Mouse (Mus musculus): ENCODE measurements around the gene Syne1.

- TF ChIP-seq CTCF (IDR thresholded peaks at IDR 0.05), result no peak
- TF ChIP-seq POLR2A (IDR thresholded peaks at IDR 0.05; ENCODE audit: insufficient read depth, low read depth, low read length), result no peak
Measured at GRCm38 (mm10) chr10:5185156-5186083, 365.9 kb downstream of the Syne1 start.
